Mouse (Mus musculus) lung, postnatal 0 days (tissue): ENCODE measurements around the gene Slc52a3. TPM values are rescaled to one million over a fixed set of nuclear protein-coding genes. Genes with fewer than 3 reads are reported as not detected.

Experiments
- ATAC-seq: fragments of 200-750 bp; cut with Nextera tagmentation; 2 replicates; pipeline ENCODE4 v1.8.0; 2017; ENCODE audit warnings: moderate library complexity
- DNase-seq: peaks from one replicate; pipeline ENCODE4 v3.0.0-alpha.2; 2016; ENCODE audit warnings: low spot score
- H3K27ac ChIP-seq: fragments of 300-500 bp; sonication (generic); 2 replicates; pipeline ENCODE4 v1.5.1; 2014; ENCODE audit warnings: antibody characterized with exemption, mild to moderate bottlenecking, low read length, mixed read lengths
- H3K27me3 ChIP-seq: fragments of 300-500 bp; sonication (generic); replicated peaks from 2 replicates; pipeline ENCODE4 v1.6.1; 2014; ENCODE audit warnings: low read length, mixed read lengths; ENCODE audit not compliant: insufficient read depth
- H3K36me3 ChIP-seq: fragments of 300-500 bp; sonication (generic); 2 replicates; pipeline ENCODE4 v1.6.1; 2014; ENCODE audit warnings: low read length, mixed read lengths; ENCODE audit not compliant: insufficient read depth
- H3K4me1 ChIP-seq: fragments of 300-500 bp; sonication (generic); 2 replicates; pipeline ENCODE4 v1.6.1; 2014; ENCODE audit warnings: antibody characterized with exemption, low read depth, low read length, mixed read lengths; ENCODE audit not compliant: insufficient read depth
- H3K4me2 ChIP-seq: fragments of 300-500 bp; sonication (generic); replicated peaks from 2 replicates; pipeline ENCODE4 v1.6.1; 2014; ENCODE audit warnings: low read depth, mild to moderate bottlenecking, low read length, moderate library complexity, mixed read lengths
- H3K4me3 ChIP-seq: fragments of 300-500 bp; sonication (generic); 2 replicates; pipeline ENCODE4 v1.5.1; 2014; ENCODE audit warnings: low read depth, low read length
- H3K9ac ChIP-seq: fragments of 300-500 bp; sonication (generic); replicated peaks from 2 replicates; pipeline ENCODE4 v1.6.1; 2014; ENCODE audit warnings: low read depth, mild to moderate bottlenecking
- H3K9me3 ChIP-seq: fragments of 300-500 bp; sonication (generic); 2 replicates; pipeline ENCODE4 v1.6.1; 2016; ENCODE audit warnings: low read length, mixed read lengths
- CTCF ChIP-seq: IDR thresholded peaks from 2 replicates; pipeline ENCODE4 v1.5.1; 2016; ENCODE audit warnings: antibody characterized with exemption, mild to moderate bottlenecking
- EP300 ChIP-seq: IDR thresholded peaks from 2 replicates; pipeline ENCODE4 v1.6.1; 2016; ENCODE audit warnings: antibody characterized with exemption, mild to moderate bottlenecking, control low read depth
- WGBS: fragments of 180-500 bp; shearing (Covaris S2); extraction: QIAGEN DNeasy Blood & Tissue Kit; methylation state at CpG from one replicate; pipeline ENCODE4 v1.1.7; 2014; 5-methylcytosine and 5-hydroxymethylcytosine counted together
- polyA plus RNA-seq: library from polyadenylated mRNA; unstranded; fragments of >200 nt; fragmentation: Nextera tagmentation; extraction: Ambion mirVana; gene quantifications from 2 replicates; pipeline ENCODE4 v1.2.1, GENCODE M21; 2015

Slc52a3 gene
- polyA plus RNA-seq, 1 experiment from 2014 or later = 26.0 TPM

DNA sequence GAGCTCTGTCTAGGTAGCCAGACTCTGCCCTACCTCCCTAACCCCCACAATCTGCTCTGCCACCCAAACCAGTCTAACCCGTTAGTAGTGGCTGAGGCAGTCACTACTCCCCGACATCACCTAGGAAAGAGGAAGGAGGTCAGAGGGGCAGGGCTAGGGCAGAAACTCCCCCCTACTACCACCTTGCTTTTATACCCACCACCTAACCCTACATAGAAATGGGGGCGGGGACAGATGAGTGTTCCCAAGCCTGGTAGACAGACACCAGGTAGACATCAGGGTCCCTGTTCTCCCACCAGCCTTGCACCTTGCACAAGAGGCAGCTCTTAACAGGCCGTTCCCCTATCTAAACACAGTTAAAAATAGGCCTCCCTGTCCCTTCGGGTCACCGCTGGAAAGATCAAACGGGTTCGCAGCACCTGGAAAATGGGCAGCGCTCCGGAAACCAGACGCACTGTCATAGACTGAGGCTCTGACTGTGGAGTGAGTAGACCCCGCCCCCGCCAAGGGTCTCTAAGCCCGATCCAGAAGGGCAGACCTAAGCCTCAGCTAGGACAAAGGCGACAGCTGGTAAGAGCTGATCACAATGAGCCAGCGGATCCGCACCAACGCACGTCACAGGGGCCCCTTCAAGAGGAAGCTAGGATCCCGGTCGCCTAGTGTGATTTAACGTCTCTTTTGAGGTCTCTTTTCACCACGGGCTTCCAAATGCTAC is 23.3 kb upstream of the Slc52a3 start:
- peak; percentile 26 for ATAC-seq

DNA sequence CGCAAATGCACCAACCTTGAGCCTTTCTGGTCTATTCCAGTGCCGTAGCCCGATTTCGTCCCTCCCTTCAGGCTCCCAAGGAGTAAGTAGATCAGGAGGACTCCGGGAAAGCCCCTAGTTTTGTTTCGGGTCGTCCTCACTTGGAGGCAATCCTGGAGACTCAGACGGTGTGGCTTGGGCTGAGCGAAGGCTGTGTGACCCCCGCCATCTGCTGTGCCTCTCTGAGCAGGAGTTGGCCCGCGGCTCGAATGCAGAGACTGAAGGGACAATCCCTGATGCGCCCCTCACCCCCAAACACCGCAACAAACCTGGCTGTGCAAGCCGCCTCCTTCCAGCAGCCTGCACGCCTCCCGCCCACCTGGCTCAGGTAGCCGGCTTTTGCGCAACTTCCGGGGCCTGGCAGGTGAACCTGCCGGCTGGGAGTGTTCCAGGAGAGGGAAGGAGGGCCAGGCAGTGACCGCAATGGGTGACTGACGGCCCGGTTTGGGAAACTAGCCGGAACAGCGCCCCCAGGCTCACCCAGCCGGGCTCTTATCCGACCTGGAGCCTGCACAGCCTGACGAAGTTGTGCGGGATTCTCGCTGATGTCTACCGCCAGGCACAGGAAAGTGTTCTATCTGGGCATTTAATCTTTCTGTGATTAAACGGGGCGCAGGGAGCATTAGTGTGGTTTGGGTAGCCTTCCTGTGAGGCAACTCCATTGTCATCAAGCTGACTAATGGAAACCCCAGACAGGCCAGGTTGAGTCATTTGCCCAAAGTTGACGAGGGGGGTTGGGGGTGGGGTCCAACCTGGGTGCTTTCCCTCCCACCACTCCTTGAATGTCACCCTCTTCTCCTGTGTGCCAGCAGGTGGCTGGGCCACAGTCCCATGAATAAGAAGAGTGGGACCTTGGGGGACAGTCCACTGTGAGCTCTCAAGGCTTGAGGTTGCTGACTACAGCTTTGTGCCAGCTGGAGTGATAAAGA is 22.4 kb upstream of the Slc52a3 start:
- H3K4me3 ChIP-seq = peak overlapping the region; percentile 34
- WGBS = 21% methylated on average over 36 of the region's 36 CpGs
- no peaks in the 10 kb centered on the region for H3K27me3 ChIP-seq
- peaks cover 41% of the 10 kb centered on the region for H3K4me1 ChIP-seq
- DNase-seq (peak; percentile 90), ATAC-seq (peak; percentile 63)
- H3K27ac ChIP-seq = peak overlapping the region; percentile 79
- peak overlapping the region; percentile 13 for H3K9ac ChIP-seq
- TF ChIP-seq CTCF = peak; percentile 52
- no peak; the same call in 1 of the 2 replicates for TF ChIP-seq EP300
- 0 out of 2 replicates have a peak, but pooled peaks cover 3% of the 10 kb centered on the region for H3K36me3 ChIP-seq
- H3K9me3 ChIP-seq = no peaks in the 10 kb centered on the region
- H3K4me2 ChIP-seq = peak overlapping the region; percentile 67

More for the DNA sequence above, 23.3 kb upstream of the Slc52a3 start:
- Histone ChIP-seq H3K4me2 (peak overlapping the region; percentile 67), H3K4me1 (peaks cover 45% of the 10 kb centered on the region), H3K36me3 (0 out of 2 replicates have a peak, but pooled peaks cover 3% of the 10 kb centered on the region), H3K27me3 (no peaks in the 10 kb centered on the region), H3K27ac (peak overlapping the region; percentile 79), H3K9me3 (no peaks in the 10 kb centered on the region), H3K9ac (0 out of 2 replicates have a peak overlapping the region, but pooled peaks have one; percentile 13), H3K4me3 (peak overlapping the region; percentile 34)
- DNase-seq = peak; percentile 81
- TF ChIP-seq CTCF (no peak), EP300 (peak; percentile 28; the same call in 1 of the 2 replicates)
- 33% methylated on average over 23 of the region's 23 CpGs for WGBS

DNA sequence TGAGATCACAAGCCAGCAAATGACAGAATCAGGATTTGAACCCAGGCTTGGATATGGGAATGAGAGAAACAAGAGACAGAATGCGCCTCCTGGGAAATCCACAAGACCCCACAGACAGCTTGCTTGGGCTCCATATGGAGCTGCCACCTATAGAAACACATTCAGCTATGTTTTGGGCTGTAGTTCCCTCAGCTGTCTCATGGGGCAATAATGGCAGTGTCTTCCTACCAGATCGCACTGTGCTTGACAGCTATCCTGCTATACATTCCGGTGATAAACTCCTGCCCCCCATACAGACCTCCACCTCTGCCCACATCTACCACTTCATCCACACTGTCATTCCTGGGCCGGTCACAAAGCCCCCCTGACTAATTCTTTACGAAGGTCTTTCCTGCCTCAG is 21.0 kb upstream of the Slc52a3 start:
- Histone ChIP-seq H3K27ac (no peak overlapping the region), H3K36me3 (no peaks in the 10 kb centered on the region), H3K9ac (no peak overlapping the region), H3K4me3 (no peak overlapping the region), H3K9me3 (no peaks in the 10 kb centered on the region), H3K4me1 (peaks cover 44% of the 10 kb centered on the region), H3K27me3 (no peaks in the 10 kb centered on the region), H3K4me2 (no peak overlapping the region)
- TF ChIP-seq EP300 (no peak), CTCF (peak; percentile 45)
- no peak for DNase-seq
- 92% methylated on average over 5 of the region's 5 CpGs for WGBS
- no peak for ATAC-seq

DNA sequence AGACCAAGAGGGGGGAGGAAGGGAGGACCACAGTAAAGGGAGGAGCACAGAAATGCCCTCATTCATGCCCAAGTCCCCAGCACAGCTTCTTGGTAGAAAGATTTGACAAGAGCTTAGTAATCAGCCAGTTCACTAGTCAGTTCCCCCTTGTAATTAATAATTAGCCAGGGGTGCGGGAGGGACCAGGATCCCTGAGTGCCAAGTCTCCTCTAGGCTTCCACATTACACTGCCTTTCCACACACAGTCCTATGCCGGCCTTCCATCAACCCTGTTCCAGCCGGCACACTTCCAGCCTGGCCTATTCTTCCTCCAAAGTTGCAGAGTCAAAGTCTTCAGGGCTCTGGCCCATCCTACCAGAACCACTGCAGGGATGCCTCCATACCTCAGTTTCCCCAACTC is 20.2 kb upstream of the Slc52a3 start:
- Histone ChIP-seq H3K4me2 (no peak overlapping the region), H3K9ac (no peak overlapping the region), H3K4me1 (peaks cover 41% of the 10 kb centered on the region), H3K4me3 (no peak overlapping the region), H3K36me3 (no peaks in the 10 kb centered on the region), H3K27me3 (no peaks in the 10 kb centered on the region), H3K27ac (no peak overlapping the region; the same call in 1 of the 2 replicates), H3K9me3 (no peaks in the 10 kb centered on the region)
- TF ChIP-seq EP300 (no peak), CTCF (no peak)
- ATAC-seq (no peak), DNase-seq (peak; percentile 48)
- WGBS = 61% methylated on average over 3 of the region's 3 CpGs

DNA sequence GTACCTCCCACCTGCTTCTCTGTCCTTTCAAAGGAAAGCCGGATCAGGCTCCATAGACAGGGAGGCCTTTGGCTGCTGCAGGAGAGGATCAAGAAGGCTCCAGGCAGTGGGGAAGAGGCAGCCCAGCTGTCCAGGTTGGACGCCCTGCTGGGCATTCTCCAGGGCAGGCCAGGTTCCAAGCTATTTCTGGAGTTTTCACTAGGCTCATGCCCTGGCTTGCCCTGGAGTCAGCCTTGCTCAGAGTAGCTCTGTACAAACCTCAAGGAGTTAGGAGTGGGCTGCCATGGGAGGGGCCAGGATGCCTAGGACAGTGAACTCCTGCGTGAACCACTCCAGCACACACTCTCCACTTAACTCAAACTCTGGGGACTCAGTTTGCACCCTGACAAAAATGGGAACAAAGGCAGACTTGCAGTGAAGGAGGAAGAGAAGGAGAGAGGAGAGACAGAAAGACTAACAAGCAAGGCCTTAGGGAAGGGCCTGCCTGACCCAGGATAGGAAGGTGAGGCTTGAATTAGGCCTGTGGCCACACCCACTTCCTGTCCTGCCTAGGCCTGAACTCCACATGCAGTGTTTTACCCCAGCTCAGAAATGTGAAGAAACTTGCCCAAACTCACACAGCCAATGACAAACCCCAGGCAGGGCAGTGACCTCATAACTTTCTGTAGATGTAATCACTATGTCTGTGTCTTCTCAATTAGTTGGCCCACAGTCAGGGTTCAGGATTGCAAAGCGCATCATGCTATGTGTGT is 18.4 kb upstream of the Slc52a3 start:
- Histone ChIP-seq H3K4me2 (peak overlapping the region; percentile 14; the same call in 1 of the 2 replicates), H3K9me3 (no peaks in the 10 kb centered on the region), H3K9ac (no peak overlapping the region), H3K27ac (peak overlapping the region; percentile 21; the same call in 1 of the 2 replicates), H3K4me1 (peaks cover 35% of the 10 kb centered on the region; the same call in 1 of the 2 replicates), H3K27me3 (no peaks in the 10 kb centered on the region), H3K4me3 (no peak overlapping the region), H3K36me3 (no peaks in the 10 kb centered on the region)
- ATAC-seq (no peak), DNase-seq (no peak)
- TF ChIP-seq CTCF (no peak), EP300 (no peak)
- 65% methylated on average over 4 of the region's 4 CpGs for WGBS
